Mouse (Mus musculus): ENCODE measurements at regions not wholly inside any gene's neighbourhood (a gene's known extent, or its start where the extent isn't known, plus 50 kb on each side); places are given as distances from the start of the nearest gene placed in this dataset.

DNA sequence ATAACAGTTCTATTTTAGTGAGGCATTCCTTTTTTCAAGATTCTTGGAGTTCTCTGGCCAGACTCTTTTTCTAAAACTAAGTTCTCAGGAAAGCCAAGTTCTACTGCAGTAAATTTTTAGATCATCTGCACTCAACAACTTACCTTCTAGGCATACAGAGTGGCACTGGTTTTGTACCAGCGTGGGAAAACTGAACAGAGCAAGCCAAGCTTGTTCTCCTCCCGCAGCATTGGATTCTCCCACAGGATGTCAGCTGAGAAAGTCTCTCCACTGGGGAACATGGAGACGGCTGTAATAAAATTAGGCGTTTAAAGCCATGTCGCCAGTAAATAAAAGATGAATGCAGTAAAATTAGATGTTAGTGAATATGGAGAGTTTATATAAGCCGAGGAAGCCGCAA lies 124.8 kb upstream of the Gm4301 start:
- H3K9me3 ChIP-seq (replicated peaks; ENCODE audit: control insufficient read depth, insufficient read depth, low read length, poor library complexity, severe bottlenecking), result no peaks in the 10 kb centered on the region
- no peaks in the 10 kb centered on the region for H3K27me3 ChIP-seq (ENCODE audit: control insufficient read depth, insufficient read depth, low read length, poor library complexity, severe bottlenecking)
- no peak overlapping the region for H3K27ac ChIP-seq (ENCODE audit: insufficient read depth, low read length)
- TF ChIP-seq CTCF (IDR thresholded peaks at IDR 0.05; ENCODE audit: low read depth, low read length) (no peak), EP300 (IDR thresholded peaks at IDR 0.05; ENCODE audit: insufficient read depth, low read depth, low read length) (no peak), POLR2A (IDR thresholded peaks at IDR 0.05; ENCODE audit: insufficient read depth, low read length) (no peak)
- no peaks in the 10 kb centered on the region for H3K36me3 ChIP-seq (ENCODE audit: control insufficient read depth, insufficient read depth, low read length, poor library complexity, severe bottlenecking)
- H3K9ac ChIP-seq (ENCODE audit: low read depth, poor library complexity, severe bottlenecking), result no peak overlapping the region
- H3K4me1 ChIP-seq (ENCODE audit: control insufficient read depth, insufficient read depth, low read length), result no peaks in the 10 kb centered on the region
- no peak overlapping the region for H3K4me3 ChIP-seq (ENCODE audit: low read depth, low read length)

DNA sequence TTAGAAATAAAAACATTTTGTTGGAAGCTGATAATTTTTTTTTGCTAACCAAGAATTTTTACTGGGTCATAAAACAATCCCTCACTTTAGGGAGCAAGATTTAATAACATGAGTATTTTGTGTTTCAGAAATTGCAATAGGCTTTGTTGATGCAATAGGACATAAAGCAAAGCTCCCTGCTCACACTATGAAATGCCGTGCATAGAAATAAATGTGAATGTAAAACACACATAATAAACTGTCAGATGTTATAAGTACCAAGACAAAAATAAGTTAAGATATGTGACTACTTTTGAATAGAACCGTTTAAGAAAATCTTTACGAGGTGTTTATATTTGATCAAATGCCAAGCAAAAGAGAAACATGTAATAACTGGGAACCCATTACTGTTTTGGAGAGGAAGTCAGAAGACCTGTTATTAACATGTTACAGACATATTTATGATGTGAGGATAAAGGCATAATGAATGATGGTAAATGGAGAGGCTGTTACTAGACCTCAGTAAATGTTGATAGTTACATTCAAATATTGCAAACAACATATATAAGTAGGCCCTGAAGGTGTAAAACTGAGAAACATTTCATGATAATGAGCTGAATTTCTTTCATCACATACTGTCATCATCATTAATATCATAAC lies 110.9 kb upstream of the Gm4301 start:
- Histone ChIP-seq H3K9ac (ENCODE audit: low read depth, poor library complexity, severe bottlenecking) (no peak overlapping the region), H3K27me3 (ENCODE audit: control insufficient read depth, insufficient read depth, low read length, poor library complexity, severe bottlenecking) (no peaks in the 10 kb centered on the region), H3K27ac (ENCODE audit: insufficient read depth, low read length) (no peak overlapping the region), H3K9me3 (replicated peaks; ENCODE audit: control insufficient read depth, insufficient read depth, low read length, poor library complexity, severe bottlenecking) (no peaks in the 10 kb centered on the region), H3K4me1 (ENCODE audit: control insufficient read depth, insufficient read depth, low read length) (no peaks in the 10 kb centered on the region), H3K36me3 (ENCODE audit: control insufficient read depth, insufficient read depth, low read length, poor library complexity, severe bottlenecking) (no peaks in the 10 kb centered on the region), H3K4me3 (ENCODE audit: low read depth, low read length) (no peak overlapping the region)
- TF ChIP-seq POLR2A (IDR thresholded peaks at IDR 0.05; ENCODE audit: insufficient read depth, low read length) (no peak), EP300 (IDR thresholded peaks at IDR 0.05; ENCODE audit: insufficient read depth, low read depth, low read length) (no peak), CTCF (IDR thresholded peaks at IDR 0.05; ENCODE audit: low read depth, low read length) (no peak)

DNA sequence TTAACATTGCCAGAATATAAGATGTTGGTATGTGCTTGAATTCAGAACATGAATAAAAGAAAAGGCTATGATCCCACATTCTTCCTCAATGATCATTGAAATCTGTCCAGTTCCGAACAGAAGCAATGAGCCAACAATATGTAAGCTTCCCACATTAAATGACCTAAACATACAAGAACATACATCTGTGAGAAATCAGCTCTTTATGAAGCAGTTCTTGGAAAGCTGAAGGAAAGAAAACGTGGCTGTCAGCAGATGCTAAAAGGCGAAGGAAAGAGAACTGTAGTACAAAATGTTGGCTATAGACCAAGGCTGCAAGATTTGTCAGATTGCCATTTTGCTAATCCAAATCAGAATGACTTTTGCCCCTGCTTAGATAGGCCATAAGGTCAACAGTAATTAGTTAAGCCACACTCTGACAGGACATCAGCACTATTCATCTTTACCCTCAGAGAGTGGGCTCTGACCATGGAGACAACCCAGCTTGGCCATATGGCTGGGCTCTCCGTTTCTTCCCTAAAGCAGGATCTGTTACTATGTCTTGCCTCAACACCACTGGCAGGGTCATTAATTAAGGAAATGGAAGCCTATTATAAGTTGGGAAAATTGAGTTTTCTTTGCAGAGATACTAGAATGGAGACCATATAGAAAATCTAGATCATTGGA lies 76.1 kb upstream of the Gm4301 start:
- no peak overlapping the region for H3K4me3 ChIP-seq (ENCODE audit: low read depth, low read length)
- no peaks in the 10 kb centered on the region for H3K9me3 ChIP-seq (replicated peaks; ENCODE audit: control insufficient read depth, insufficient read depth, low read length, poor library complexity, severe bottlenecking)
- no peak overlapping the region for H3K27ac ChIP-seq (ENCODE audit: insufficient read depth, low read length)
- H3K27me3 ChIP-seq (ENCODE audit: control insufficient read depth, insufficient read depth, low read length, poor library complexity, severe bottlenecking), result no peaks in the 10 kb centered on the region
- H3K36me3 ChIP-seq (ENCODE audit: control insufficient read depth, insufficient read depth, low read length, poor library complexity, severe bottlenecking), result no peaks in the 10 kb centered on the region
- H3K9ac ChIP-seq (ENCODE audit: low read depth, poor library complexity, severe bottlenecking), result no peak overlapping the region
- no peaks in the 10 kb centered on the region for H3K4me1 ChIP-seq (ENCODE audit: control insufficient read depth, insufficient read depth, low read length)
- TF ChIP-seq CTCF (IDR thresholded peaks at IDR 0.05; ENCODE audit: low read depth, low read length) (no peak), POLR2A (IDR thresholded peaks at IDR 0.05; ENCODE audit: insufficient read depth, low read length) (no peak), EP300 (IDR thresholded peaks at IDR 0.05; ENCODE audit: insufficient read depth, low read depth, low read length) (no peak)

DNA sequence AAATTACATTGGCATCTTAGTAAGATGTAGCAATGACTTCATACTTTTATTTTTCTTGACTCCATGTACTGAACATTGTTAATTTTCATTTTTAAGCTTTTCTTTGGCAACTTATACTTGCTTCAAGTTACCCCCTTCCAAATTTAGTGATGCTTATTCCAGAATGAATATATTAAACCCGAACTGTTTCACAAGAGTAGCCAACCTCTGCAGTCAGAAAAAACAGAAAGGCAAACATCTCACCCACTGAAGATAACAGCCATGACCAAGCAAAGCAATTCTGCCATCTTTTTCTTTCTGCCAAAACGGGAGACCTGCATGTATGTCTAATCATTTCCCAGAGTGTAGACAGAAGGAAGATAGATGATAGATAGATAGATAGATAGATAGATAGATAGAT lies 72.0 kb upstream of the Gm4301 start:
- Histone ChIP-seq H3K4me3 (ENCODE audit: low read depth, low read length) (no peak overlapping the region), H3K4me1 (ENCODE audit: control insufficient read depth, insufficient read depth, low read length) (no peaks in the 10 kb centered on the region), H3K9me3 (replicated peaks; ENCODE audit: control insufficient read depth, insufficient read depth, low read length, poor library complexity, severe bottlenecking) (no peaks in the 10 kb centered on the region), H3K27me3 (ENCODE audit: control insufficient read depth, insufficient read depth, low read length, poor library complexity, severe bottlenecking) (no peaks in the 10 kb centered on the region), H3K9ac (ENCODE audit: low read depth, poor library complexity, severe bottlenecking) (no peak overlapping the region), H3K36me3 (ENCODE audit: control insufficient read depth, insufficient read depth, low read length, poor library complexity, severe bottlenecking) (no peaks in the 10 kb centered on the region), H3K27ac (ENCODE audit: insufficient read depth, low read length) (no peak overlapping the region)
- TF ChIP-seq CTCF (IDR thresholded peaks at IDR 0.05; ENCODE audit: low read depth, low read length) (no peak), EP300 (IDR thresholded peaks at IDR 0.05; ENCODE audit: insufficient read depth, low read depth, low read length) (no peak), POLR2A (IDR thresholded peaks at IDR 0.05; ENCODE audit: insufficient read depth, low read length) (no peak)

DNA sequence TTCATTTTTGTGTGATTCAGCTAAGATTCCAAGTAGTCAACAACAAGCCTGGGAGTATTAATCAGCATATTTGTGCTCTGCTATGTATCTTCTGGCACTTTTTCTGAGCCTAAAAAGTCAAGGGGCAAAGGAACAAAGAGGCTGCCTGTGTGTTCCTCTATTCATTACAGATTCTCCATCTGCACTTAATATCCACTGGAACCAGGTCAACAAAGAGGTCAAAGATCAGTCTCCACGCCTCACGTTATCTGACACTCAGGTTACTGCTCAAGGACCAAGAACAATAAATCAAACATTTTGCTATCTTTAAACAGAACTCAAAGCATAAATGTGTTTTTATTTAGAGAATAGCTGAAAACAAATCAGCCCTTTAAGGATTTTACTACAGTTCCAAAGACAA lies 71.4 kb upstream of the Gm4301 start:
- no peak overlapping the region for H3K4me3 ChIP-seq (ENCODE audit: low read depth, low read length)
- TF ChIP-seq EP300 (IDR thresholded peaks at IDR 0.05; ENCODE audit: insufficient read depth, low read depth, low read length) (no peak), POLR2A (IDR thresholded peaks at IDR 0.05; ENCODE audit: insufficient read depth, low read length) (no peak), CTCF (IDR thresholded peaks at IDR 0.05; ENCODE audit: low read depth, low read length) (no peak)
- no peaks in the 10 kb centered on the region for H3K9me3 ChIP-seq (replicated peaks; ENCODE audit: control insufficient read depth, insufficient read depth, low read length, poor library complexity, severe bottlenecking)
- no peaks in the 10 kb centered on the region for H3K4me1 ChIP-seq (ENCODE audit: control insufficient read depth, insufficient read depth, low read length)
- H3K36me3 ChIP-seq (ENCODE audit: control insufficient read depth, insufficient read depth, low read length, poor library complexity, severe bottlenecking), result no peaks in the 10 kb centered on the region
- H3K27ac ChIP-seq (ENCODE audit: insufficient read depth, low read length), result no peak overlapping the region
- H3K27me3 ChIP-seq (ENCODE audit: control insufficient read depth, insufficient read depth, low read length, poor library complexity, severe bottlenecking), result no peaks in the 10 kb centered on the region
- no peak overlapping the region for H3K9ac ChIP-seq (ENCODE audit: low read depth, poor library complexity, severe bottlenecking)

DNA sequence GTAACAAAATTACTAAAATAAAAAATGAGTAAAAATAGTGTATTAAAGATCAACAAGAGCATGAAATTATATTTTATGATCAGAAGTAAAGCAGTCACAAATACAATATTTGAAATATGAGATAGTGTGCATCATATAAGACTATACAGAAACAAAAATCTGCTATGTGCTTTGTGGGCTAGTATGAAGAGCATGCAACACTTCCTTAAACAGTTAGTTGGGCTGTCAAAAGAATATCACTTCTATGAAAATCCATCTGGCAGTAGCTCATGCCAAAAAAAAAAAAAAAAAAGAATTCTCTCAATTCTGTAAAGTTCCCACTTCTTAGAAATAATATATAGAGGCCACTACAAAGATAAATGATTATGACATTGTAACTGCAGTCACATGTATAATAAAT lies 53.0 kb upstream of the Gm4301 start:
- Histone ChIP-seq H3K4me3 (ENCODE audit: low read depth, low read length) (no peak overlapping the region), H3K36me3 (ENCODE audit: control insufficient read depth, insufficient read depth, low read length, poor library complexity, severe bottlenecking) (no peaks in the 10 kb centered on the region), H3K9ac (ENCODE audit: low read depth, poor library complexity, severe bottlenecking) (no peak overlapping the region), H3K27me3 (ENCODE audit: control insufficient read depth, insufficient read depth, low read length, poor library complexity, severe bottlenecking) (no peaks in the 10 kb centered on the region), H3K27ac (ENCODE audit: insufficient read depth, low read length) (no peak overlapping the region), H3K4me1 (ENCODE audit: control insufficient read depth, insufficient read depth, low read length) (no peaks in the 10 kb centered on the region), H3K9me3 (replicated peaks; ENCODE audit: control insufficient read depth, insufficient read depth, low read length, poor library complexity, severe bottlenecking) (no peaks in the 10 kb centered on the region)
- TF ChIP-seq CTCF (IDR thresholded peaks at IDR 0.05; ENCODE audit: low read depth, low read length), result no peak
- TF ChIP-seq EP300 (IDR thresholded peaks at IDR 0.05; ENCODE audit: insufficient read depth, low read depth, low read length), result no peak
- TF ChIP-seq POLR2A (IDR thresholded peaks at IDR 0.05; ENCODE audit: insufficient read depth, low read length), result no peak
